Mouse (Mus musculus) neural tube, embryonic 14.5 days (tissue): ENCODE measurements at regions not wholly inside any gene's neighbourhood (a gene's known extent, or its start where the extent isn't known, plus 50 kb on each side); places are given as distances from the start of the nearest gene placed in this dataset.

ENCODE experiments used
- ATAC-seq: fragments of 200-750 bp; cut with Nextera tagmentation; 2 replicates; pipeline ENCODE4 v1.8.0; 2017; ENCODE audit warnings: low read depth, mild to moderate bottlenecking, moderate TSS enrichment, moderate library complexity
- H3K27ac ChIP-seq: fragments of 300-500 bp; sonication (generic); 2 replicates; pipeline ENCODE4 v1.5.1; 2014; ENCODE audit warnings: low read depth, mild to moderate bottlenecking, control low read depth, low read length, moderate library complexity, mixed read lengths
- H3K27me3 ChIP-seq: fragments of 300-500 bp; sonication (generic); 2 replicates; pipeline ENCODE4 v1.6.1; 2014; ENCODE audit warnings: low read length; ENCODE audit not compliant: control insufficient read depth, insufficient read depth
- H3K36me3 ChIP-seq: fragments of 300-500 bp; sonication (generic); 2 replicates; pipeline ENCODE4 v1.6.1; 2014; ENCODE audit warnings: low read length, mixed read lengths; ENCODE audit not compliant: control insufficient read depth, insufficient read depth
- H3K4me1 ChIP-seq: fragments of 300-500 bp; sonication (generic); 2 replicates; pipeline ENCODE4 v1.6.1; 2014; ENCODE audit warnings: low read length; ENCODE audit not compliant: control insufficient read depth, insufficient read depth
- H3K4me2 ChIP-seq: fragments of 300-500 bp; sonication (generic); 2 replicates; pipeline ENCODE4 v1.6.1; 2014; ENCODE audit warnings: mild to moderate bottlenecking, low read depth, low read length, control low read depth
- H3K4me3 ChIP-seq: fragments of 300-500 bp; sonication (generic); 2 replicates; pipeline ENCODE4 v1.5.1; 2014; ENCODE audit warnings: low read depth, low read length, control low read depth, mixed read lengths
- H3K9ac ChIP-seq: fragments of 300-500 bp; sonication (generic); replicated peaks from 2 replicates; pipeline ENCODE4 v1.6.1; 2014; ENCODE audit warnings: low read depth, mild to moderate bottlenecking, control low read depth, low read length, mixed read lengths
- H3K9me3 ChIP-seq: fragments of 300-500 bp; sonication (generic); 2 replicates; pipeline ENCODE4 v1.6.1; 2016; ENCODE audit warnings: low read length; ENCODE audit not compliant: control insufficient read depth
- WGBS: fragments of 180-500 bp; shearing (Covaris S2); extraction: QIAGEN DNeasy Blood & Tissue Kit; methylation state at CpG from one replicate; pipeline ENCODE4 v1.1.7; 2014; 5-methylcytosine and 5-hydroxymethylcytosine counted together

GRCm38 (mm10) chr14:71915964-71916363, 575.7 kb downstream of the Gm9195 start:
- H3K4me2 ChIP-seq = no peak overlapping the region
- no peaks in the 10 kb centered on the region for H3K4me1 ChIP-seq
- peak; percentile 54; the same call in 1 of the 2 replicates for ATAC-seq
- H3K27ac ChIP-seq = no peak overlapping the region
- no peak overlapping the region for H3K9ac ChIP-seq
- H3K4me3 ChIP-seq = no peak overlapping the region
- no peaks in the 10 kb centered on the region for H3K9me3 ChIP-seq
- no peaks in the 10 kb centered on the region for H3K27me3 ChIP-seq
- H3K36me3 ChIP-seq = no peaks in the 10 kb centered on the region
- WGBS = 49% methylated on average over 5 of the region's 5 CpGs

GRCm38 (mm10) chr14:71910936-71911335, 580.7 kb downstream of the Gm9195 start:
- Histone ChIP-seq H3K9ac (no peak overlapping the region), H3K36me3 (no peaks in the 10 kb centered on the region), H3K4me2 (no peak overlapping the region), H3K27me3 (no peaks in the 10 kb centered on the region), H3K27ac (no peak overlapping the region), H3K9me3 (no peaks in the 10 kb centered on the region), H3K4me1 (no peaks in the 10 kb centered on the region), H3K4me3 (no peak overlapping the region)
- WGBS = 54% methylated on average over 2 of the region's 2 CpGs
- no peak for ATAC-seq

GRCm38 (mm10) chr14:71895468-71895867, 596.2 kb downstream of the Gm9195 start:
- H3K9ac ChIP-seq = no peak overlapping the region
- no peaks in the 10 kb centered on the region for H3K36me3 ChIP-seq
- H3K27ac ChIP-seq = no peak overlapping the region
- H3K4me2 ChIP-seq = no peak overlapping the region
- H3K27me3 ChIP-seq = no peaks in the 10 kb centered on the region
- WGBS = 38% methylated on average over 4 of the region's 4 CpGs
- no peak overlapping the region for H3K4me3 ChIP-seq
- no peaks in the 10 kb centered on the region for H3K4me1 ChIP-seq
- no peaks in the 10 kb centered on the region for H3K9me3 ChIP-seq
- peak; percentile 41; the same call in 1 of the 2 replicates for ATAC-seq

- Histone ChIP-seq H3K4me3 (no peak overlapping the region), H3K9me3 (no peaks in the 10 kb centered on the region), H3K27me3 (no peaks in the 10 kb centered on the region), H3K36me3 (no peaks in the 10 kb centered on the region), H3K4me1 (no peaks in the 10 kb centered on the region), H3K27ac (no peak overlapping the region), H3K9ac (no peak overlapping the region), H3K4me2 (no peak overlapping the region)
- no peak for ATAC-seq
- WGBS = 92% methylated on average over 4 of the region's 4 CpGs
These were observed 596.8 kb downstream of the Gm9195 start for GRCm38 (mm10) chr14:71894811-71895210.

- Histone ChIP-seq H3K9ac (no peak overlapping the region), H3K4me3 (no peak overlapping the region), H3K27ac (no peak overlapping the region), H3K9me3 (no peaks in the 10 kb centered on the region), H3K27me3 (no peaks in the 10 kb centered on the region), H3K4me2 (no peak overlapping the region), H3K4me1 (no peaks in the 10 kb centered on the region), H3K36me3 (no peaks in the 10 kb centered on the region)
- WGBS = 71% methylated on average over 1 of the region's 1 CpGs
- ATAC-seq = no peak
These were observed 598.3 kb downstream of the Gm9195 start for GRCm38 (mm10) chr14:71893361-71893760.

GRCm38 (mm10) chr14:71891667-71892066, 600.0 kb downstream of the Gm9195 start:
- ATAC-seq = no peak
- no peaks in the 10 kb centered on the region for H3K9me3 ChIP-seq
- no peak overlapping the region for H3K4me3 ChIP-seq
- H3K27ac ChIP-seq = no peak overlapping the region
- WGBS = 81% methylated on average over 1 of the region's 1 CpGs
- no peak overlapping the region for H3K9ac ChIP-seq
- no peak overlapping the region for H3K4me2 ChIP-seq
- H3K36me3 ChIP-seq = no peaks in the 10 kb centered on the region
- no peaks in the 10 kb centered on the region for H3K27me3 ChIP-seq
- H3K4me1 ChIP-seq = no peaks in the 10 kb centered on the region

- no peaks in the 10 kb centered on the region for H3K9me3 ChIP-seq
- no peak overlapping the region for H3K4me2 ChIP-seq
- H3K36me3 ChIP-seq = no peaks in the 10 kb centered on the region
- 81% methylated on average over 2 of the region's 2 CpGs for WGBS
- H3K27me3 ChIP-seq = no peaks in the 10 kb centered on the region
- H3K4me3 ChIP-seq = no peak overlapping the region
- no peaks in the 10 kb centered on the region for H3K4me1 ChIP-seq
- no peak for ATAC-seq
- H3K9ac ChIP-seq = no peak overlapping the region
- H3K27ac ChIP-seq = no peak overlapping the region
These were observed 608.8 kb downstream of the Gm9195 start for GRCm38 (mm10) chr14:71882871-71883270.

- no peaks in the 10 kb centered on the region for H3K36me3 ChIP-seq
- no peaks in the 10 kb centered on the region for H3K27me3 ChIP-seq
- no peak overlapping the region for H3K4me3 ChIP-seq
- H3K4me1 ChIP-seq = no peaks in the 10 kb centered on the region
- ATAC-seq = no peak
- H3K4me2 ChIP-seq = no peak overlapping the region
- H3K9ac ChIP-seq = no peak overlapping the region
- H3K9me3 ChIP-seq = no peaks in the 10 kb centered on the region
- H3K27ac ChIP-seq = no peak overlapping the region
These were observed 646.1 kb downstream of the Gm9195 start for GRCm38 (mm10) chr14:71845546-71845945.

GRCm38 (mm10) chr14:71808863-71809487, 682.7 kb downstream of the Gm9195 start:
- Histone ChIP-seq H3K4me1 (peaks cover 6% of the 10 kb centered on the region; the same call in 1 of the 2 replicates), H3K4me2 (peak overlapping the region; percentile 27; the same call in 1 of the 2 replicates), H3K36me3 (no peaks in the 10 kb centered on the region), H3K9me3 (no peaks in the 10 kb centered on the region), H3K27ac (peak overlapping the region; percentile 40), H3K4me3 (no peak overlapping the region), H3K27me3 (no peaks in the 10 kb centered on the region), H3K9ac (no peak overlapping the region)
- 13% methylated on average over 13 of the region's 13 CpGs for WGBS
- no peak; the same call in 1 of the 2 replicates for ATAC-seq
